Mouse (Mus musculus) layer of hippocampus, adult 2 months (tissue): ENCODE data around the gene Olfr1357. TPM values are rescaled to one million over a fixed set of nuclear protein-coding genes. Genes with fewer than 3 reads are reported as not detected.

Experiments used
- DNase-seq, 2 experiments: peaks; one replicate each; pipeline ENCODE4 v3.0.0; 2022; ENCODE audit warnings: low spot score in 2 of 2
- H3K27ac ChIP-seq: fragments of 200-600 bp; 2 replicates; pipeline ENCODE4 v1.8.1; 2022
- H3K4me3 ChIP-seq: fragments of 200-600 bp; 2 replicates; pipeline ENCODE4 v1.8.1; 2022; ENCODE audit warnings: mild to moderate bottlenecking
- CTCF ChIP-seq: fragments of 200-600 bp; conservative IDR thresholded peaks from 2 replicates; pipeline ENCODE4 v1.8.1; 2022; ENCODE audit warnings: antibody characterized with exemption, mild to moderate bottlenecking, moderate library complexity
- total RNA-seq, 2 experiments: library from RNA; stranded (reverse); gene quantifications; 2 replicates each; pipeline ENCODE4 v1.2.3; 2021

Olfr1357 gene
- total RNA-seq, 2 experiments from 2014 or later: not detected

GRCm38 (mm10) chr10:78575105-78575632 lies 42.7 kb downstream of the Olfr1357 start:
- no peak for DNase-seq
- TF ChIP-seq CTCF: no peak
- Histone ChIP-seq H3K27ac (peak overlapping the region; percentile 95), H3K4me3 (peak overlapping the region; percentile 81)

DNA sequence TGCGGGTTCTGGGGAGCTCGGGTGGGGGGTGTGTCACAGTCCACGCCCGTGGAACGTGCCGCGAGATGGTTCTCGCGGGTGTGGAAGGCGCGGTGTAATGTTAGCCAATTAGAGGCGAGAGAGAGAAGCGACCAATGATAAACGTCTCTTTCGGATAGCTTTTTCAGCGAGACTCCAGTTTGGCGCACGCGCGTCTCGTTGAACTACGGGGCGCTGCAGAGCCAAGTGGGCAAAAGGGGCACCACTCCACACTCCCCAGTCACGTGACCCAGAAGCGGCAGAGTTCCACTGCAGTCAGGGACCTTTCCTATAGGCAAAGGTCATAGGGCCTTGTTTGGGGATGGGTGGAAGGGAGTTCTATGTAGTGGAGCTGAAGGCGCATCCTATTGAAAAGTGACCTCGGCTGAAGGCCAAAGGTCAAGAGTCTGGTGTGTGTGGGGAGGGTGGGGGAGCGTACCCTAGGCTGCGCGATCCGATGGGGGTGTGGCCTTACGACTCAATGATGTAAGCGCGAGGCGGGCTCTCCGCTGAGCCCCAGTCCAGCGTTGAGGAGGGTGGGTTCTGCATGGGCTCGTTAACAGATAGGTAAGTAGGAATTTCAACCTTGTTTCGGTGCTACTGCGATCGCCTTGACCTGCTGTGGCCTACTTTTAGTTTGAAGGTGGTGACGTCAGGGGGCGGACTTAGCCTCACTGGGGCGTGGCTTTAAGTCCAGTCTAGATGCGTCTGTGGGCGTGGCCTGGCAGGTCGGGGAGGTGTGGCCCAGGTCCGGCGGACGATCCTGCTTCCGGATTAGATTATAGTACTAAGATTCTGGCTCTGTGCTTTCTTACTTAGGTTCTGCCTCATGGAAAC lies 43.4 kb downstream of the Olfr1357 start, which contains the start of gene Ilvbl:
Gene Ilvbl, plus strand, starts transcription at position 97 of the 855 bp plus-strand sequence.
- peak within 1 kb of the TSS; percentile 81 for H3K4me3 ChIP-seq
- DNase-seq: peak; percentile 88 to 92
- H3K27ac ChIP-seq: peak within 1 kb of the TSS; percentile 95
- peak; percentile 51 for TF ChIP-seq CTCF

DNA sequence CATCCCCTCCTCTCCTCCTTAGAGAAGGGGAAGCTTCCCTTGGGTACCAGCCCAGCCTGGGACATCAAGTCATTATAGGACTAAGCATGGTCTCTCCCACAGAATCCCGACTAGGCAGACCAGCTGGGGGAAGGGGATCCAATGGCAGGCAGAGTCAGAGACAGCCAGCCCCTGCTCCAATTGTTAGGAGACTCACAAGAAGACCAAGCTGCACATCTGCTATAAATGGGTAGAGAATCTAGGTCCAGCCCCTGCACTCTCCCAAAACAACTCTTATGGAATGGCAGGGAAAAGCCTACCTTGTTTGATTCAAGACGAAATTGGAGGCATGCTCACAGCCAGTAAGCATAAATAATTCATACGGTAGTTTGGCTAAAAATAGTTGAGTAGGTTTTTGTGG lies 44.6 kb downstream of the Olfr1357 start:
- TF ChIP-seq CTCF: no peak
- no peak for DNase-seq
- no peak overlapping the region for H3K27ac ChIP-seq
- no peak overlapping the region for H3K4me3 ChIP-seq

GRCm38 (mm10) chr10:78570897-78571296 lies 47.0 kb downstream of the Olfr1357 start:
- Histone ChIP-seq H3K4me3 (no peak overlapping the region), H3K27ac (peak overlapping the region; percentile 8; the same call in 1 of the 2 replicates)
- DNase-seq: no peak
- TF ChIP-seq CTCF: no peak

GRCm38 (mm10) chr10:78570416-78570815 lies 47.5 kb downstream of the Olfr1357 start:
- Histone ChIP-seq H3K4me3 (no peak overlapping the region), H3K27ac (peak overlapping the region; percentile 8; the same call in 1 of the 2 replicates)
- DNase-seq: no peak
- TF ChIP-seq CTCF: no peak

DNA sequence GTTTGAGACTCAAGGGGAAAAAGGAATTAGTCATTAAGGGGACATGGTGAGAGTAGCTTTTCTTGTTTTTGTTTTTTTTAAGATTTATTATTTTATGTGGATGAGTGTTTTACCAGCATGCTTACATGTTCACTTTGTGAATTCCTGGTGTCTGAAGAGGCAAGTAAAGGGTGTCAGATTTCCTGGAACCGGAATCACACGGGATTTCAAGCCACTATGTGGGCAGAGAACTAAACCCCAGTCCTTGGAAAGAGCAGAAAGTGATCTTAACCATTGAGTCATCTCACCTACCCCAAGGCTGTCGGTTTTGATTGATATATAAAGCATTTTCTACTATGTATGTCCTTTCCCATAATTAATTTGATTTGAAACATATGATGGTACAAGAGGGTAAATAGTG lies 48.2 kb downstream of the Olfr1357 start:
- no peak for TF ChIP-seq CTCF
- no peak overlapping the region for H3K27ac ChIP-seq
- DNase-seq: no peak
- H3K4me3 ChIP-seq: no peak overlapping the region

- no peak for TF ChIP-seq CTCF
- Histone ChIP-seq H3K4me3 (no peak overlapping the region), H3K27ac (no peak overlapping the region)
- DNase-seq: no peak
Measured at GRCm38 (mm10) chr10:78569191-78569590, 48.7 kb downstream of the Olfr1357 start.

DNA sequence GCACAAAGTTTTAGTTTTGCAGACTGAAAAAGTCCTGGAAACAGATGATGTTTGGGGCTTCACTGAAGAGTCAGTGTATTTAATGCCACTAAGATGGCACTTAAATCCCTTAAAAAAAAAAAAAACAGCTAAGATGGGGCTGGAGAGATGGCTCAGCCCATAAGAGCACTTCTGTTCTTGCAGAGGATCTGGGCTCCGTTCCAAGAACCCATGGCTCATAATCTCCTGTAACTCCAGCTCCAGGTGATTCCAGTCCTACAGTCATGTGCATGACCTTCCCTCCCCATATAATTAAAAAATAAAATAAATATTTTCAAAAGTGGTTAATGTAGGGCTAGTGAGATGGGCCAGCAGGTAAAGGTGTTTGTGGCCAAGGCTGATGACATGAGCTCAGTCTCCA lies 52.8 kb downstream of the Olfr1357 start:
- Histone ChIP-seq H3K4me3 (no peak overlapping the region), H3K27ac (no peak overlapping the region)
- TF ChIP-seq CTCF: no peak
- DNase-seq: no peak

Other genes with a start within 250 kb of the Olfr1357 start
- gene Rrp1, start 205.0 kb downstream of the Olfr1357 start, total RNA-seq: 100 to 1,000 TPM; 352 to 358 TPM
- 10 to 100 TPM; 29.9 to 34.9 TPM for gene Cstb, start 192.4 kb downstream of the Olfr1357 start, total RNA-seq
- gene Pdxk, start 153.1 kb downstream of the Olfr1357 start, total RNA-seq: 10 to 100 TPM; 95.6 to 96.1 TPM
- gene Olfr1358, start 100.6 kb downstream of the Olfr1357 start, total RNA-seq: not detected
- gene Ilvbl, start 43.7 kb downstream of the Olfr1357 start, total RNA-seq: 10 to 100 TPM; 27.8 to 30.2 TPM
- 1 to 10 TPM; 6.3 TPM for gene Syde1, start 26.1 kb downstream of the Olfr1357 start, total RNA-seq
- not detected for gene Casp14, start 100.2 kb upstream of the Olfr1357 start, total RNA-seq
- under 1 TPM; 0.81 to 0.84 TPM for gene Ccdc105, start 135.0 kb upstream of the Olfr1357 start, total RNA-seq
- gene Slc1a6, start 162.4 kb upstream of the Olfr1357 start, total RNA-seq: 10 to 100 TPM; 11.0 to 11.5 TPM
- gene Olfr1356, start 234.1 kb upstream of the Olfr1357 start, total RNA-seq: under 1 TPM in 1 of 2 experiments, not detected in 1; 0.13 TPM